Mouse (Mus musculus) heart, adult 9 months (tissue): ENCODE results near the gene Fam178b.

Experiments used
- DNase-seq, 2 experiments: peaks; one replicate each; pipeline ENCODE4 v3.0.0; 2022; ENCODE audit warnings: low spot score in 2 of 2

The Fam178b gene

GRCm38 (mm10) chr1:36566425-36566824 lies 116.6 kb downstream of the Fam178b start:
- DNase-seq: no peak

GRCm38 (mm10) chr1:36564101-36564500 lies 118.9 kb downstream of the Fam178b start:
- peak; percentile 84 to 87 for DNase-seq

GRCm38 (mm10) chr1:36563632-36564031 lies 119.4 kb downstream of the Fam178b start:
- DNase-seq: no peak

GRCm38 (mm10) chr1:36563197-36563596 lies 119.8 kb downstream of the Fam178b start:
- peak; percentile 62 to 75 for DNase-seq

GRCm38 (mm10) chr1:36562388-36562787 lies 120.6 kb downstream of the Fam178b start:
- no peak for DNase-seq

GRCm38 (mm10) chr1:36560903-36561302 lies 122.1 kb downstream of the Fam178b start:
- peak; percentile 66 to 85 for DNase-seq

GRCm38 (mm10) chr1:36559888-36560287 lies 123.1 kb downstream of the Fam178b start:
- DNase-seq: no peak

- no peak for DNase-seq
Observed at GRCm38 (mm10) chr1:36559256-36559655, 123.7 kb downstream of the Fam178b start.

GRCm38 (mm10) chr1:36558031-36558993 lies 124.7 kb downstream of the Fam178b start, which contains the start of gene Sema4c:
TSS of gene Sema4c (minus strand) at chr1:36558349.
- peak in 1 of 2 experiments; percentile 70 for DNase-seq

GRCm38 (mm10) chr1:36557457-36558011 lies 125.4 kb downstream of the Fam178b start:
- DNase-seq: peak; percentile 89 to 90

GRCm38 (mm10) chr1:36556553-36557456 lies 126.2 kb downstream of the Fam178b start:
- peak; percentile 93 to 95 for DNase-seq

- DNase-seq: peak in 1 of 2 experiments; percentile 56
Observed at GRCm38 (mm10) chr1:36555798-36556395, 127.1 kb downstream of the Fam178b start.

GRCm38 (mm10) chr1:36554633-36555399 lies 128.2 kb downstream of the Fam178b start:
- DNase-seq: peak in 1 of 2 experiments; percentile 73

GRCm38 (mm10) chr1:36552506-36552905 lies 130.5 kb downstream of the Fam178b start:
- no peak for DNase-seq

GRCm38 (mm10) chr1:36551904-36552303 lies 131.1 kb downstream of the Fam178b start:
- DNase-seq: no peak

- no peak for DNase-seq
Observed at GRCm38 (mm10) chr1:36550075-36550863, 132.7 kb downstream of the Fam178b start.

- no peak for DNase-seq
Observed at GRCm38 (mm10) chr1:36549491-36549890, 133.5 kb downstream of the Fam178b start.

- DNase-seq: no peak
Observed at GRCm38 (mm10) chr1:36548771-36549170, 134.2 kb downstream of the Fam178b start.

GRCm38 (mm10) chr1:36547981-36548598 lies 134.9 kb downstream of the Fam178b start:
- peak in 1 of 2 experiments; percentile 55 for DNase-seq
